In the genomic region with DNA sequence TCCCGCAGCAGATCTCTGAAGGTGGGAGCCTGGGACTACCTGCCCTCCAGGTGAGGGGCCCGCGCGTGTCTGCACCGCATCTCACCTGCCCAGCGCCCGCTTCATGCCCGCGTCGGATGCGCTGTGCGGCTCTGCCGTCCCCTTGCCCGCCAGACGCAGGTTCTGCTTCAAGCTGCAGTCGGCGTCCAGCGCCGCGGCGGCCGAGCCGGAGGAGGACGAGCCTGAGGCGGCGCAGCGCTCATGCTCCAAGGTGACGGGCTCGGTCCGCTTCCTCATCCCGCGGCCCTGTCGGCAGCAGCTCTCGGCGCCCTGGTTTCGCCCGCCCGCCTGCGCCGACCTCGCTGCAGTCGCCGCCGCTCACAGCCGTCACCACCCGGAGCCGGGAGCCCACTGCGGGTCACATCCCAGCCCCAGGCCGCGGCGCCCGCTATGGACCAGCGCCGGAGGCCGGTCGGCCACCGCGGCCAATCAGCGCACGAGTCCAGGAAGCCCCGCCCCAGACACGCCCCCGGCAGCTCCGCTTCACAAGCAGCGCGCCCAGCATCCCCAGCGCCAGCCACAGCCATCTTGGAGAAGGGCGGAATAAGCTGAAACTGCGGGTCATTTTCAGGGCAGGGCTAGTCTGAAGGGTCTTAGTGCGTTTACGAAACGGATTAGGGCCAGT, we compare ENCODE assay signal across 8 mouse cellular contexts. TPM values are rescaled to one million over a fixed set of nuclear protein-coding genes. Genes with fewer than 3 reads are reported as not detected.
A peak's percentile ranks its signal among the peaks of the same experiment; 100 is the strongest.
DNase-seq lines count a peak whose midpoint lies in the region; ATAC-seq and TF ChIP-seq lines count a peak whose summit lies in the region.

Abhd12 (minus strand) TSS at position 470 of the 664 bp plus-strand sequence.

- H3K27me3 ChIP-seq in E14TG2a.4 (ENCODE audit: insufficient read depth, low read length) = no peaks in the 10 kb centered on the region
- H3K27me3 ChIP-seq in forebrain, embryonic 13.5 days = no peaks in the 10 kb centered on the region
- no peaks in the 10 kb centered on the region for H3K27me3 ChIP-seq in liver, postnatal 0 days (ENCODE audit: insufficient read depth, low read length)
- H3K27me3 ChIP-seq in neural tube, embryonic 14.5 days (ENCODE audit: control insufficient read depth, insufficient read depth, low read length) = no peaks in the 10 kb centered on the region

- ATAC-seq in forebrain, embryonic 13.5 days = peak; percentile 98
- peak; percentile 95 for ATAC-seq in liver, postnatal 0 days
- peak; percentile 98 for ATAC-seq in neural tube, embryonic 14.5 days (ENCODE audit: low read depth)

- H3K4me3 ChIP-seq in E14TG2a.4 (replicated peaks; ENCODE audit: low read length) = peak within 1 kb of the TSS; percentile 96
- peak within 1 kb of the TSS; percentile 86 for H3K4me3 ChIP-seq in forebrain, embryonic 13.5 days
- H3K4me3 ChIP-seq in liver, postnatal 0 days (ENCODE audit: low read depth, low read length) = peak within 1 kb of the TSS; percentile 88
- H3K4me3 ChIP-seq in neural tube, embryonic 14.5 days (ENCODE audit: low read depth, low read length) = peak within 1 kb of the TSS; percentile 87

- H3K9ac ChIP-seq in forebrain, embryonic 13.5 days = peak within 1 kb of the TSS; percentile 86
- peak within 1 kb of the TSS; percentile 89 for H3K9ac ChIP-seq in liver, postnatal 0 days (replicated peaks)
- peak within 1 kb of the TSS; percentile 88 for H3K9ac ChIP-seq in neural tube, embryonic 14.5 days (replicated peaks; ENCODE audit: low read depth, low read length)

- TF ChIP-seq EP300 in liver, postnatal 0 days (IDR thresholded peaks at IDR 0.05; ENCODE audit: low read depth) = no peak

- under 1% methylated on average over 56 of the region's 72 CpGs for WGBS in forebrain, embryonic 13.5 days
- under 1% methylated on average over 72 of the region's 72 CpGs for WGBS in large intestine, adult 2 months
- WGBS in liver, postnatal 0 days (ENCODE audit: insufficient replicate concordance) = under 1% methylated on average over 60 of the region's 72 CpGs
- WGBS in neural tube, embryonic 14.5 days = under 1% methylated on average over 72 of the region's 72 CpGs

- intact Hi-C loops in heart, postnatal 10 days (cut with DNase I) = loop anchor here (10.0 kb wide), 1 partner anchor 770 kb away; the partner anchor contains the start of gene Zfp120

- H3K36me3 ChIP-seq in E14TG2a.4 (ENCODE audit: insufficient read depth, low read length) = peaks cover 13% of the 10 kb centered on the region
- H3K36me3 ChIP-seq in forebrain, embryonic 13.5 days (ENCODE audit: poor library complexity, severe bottlenecking) = no peaks in the 10 kb centered on the region; the same call in 1 of the 2 replicates
- 0 out of 2 replicates have a peak, but pooled peaks cover 3% of the 10 kb centered on the region for H3K36me3 ChIP-seq in liver, postnatal 0 days (replicated peaks; ENCODE audit: insufficient read depth, low read length)
- no peaks in the 10 kb centered on the region for H3K36me3 ChIP-seq in neural tube, embryonic 14.5 days (ENCODE audit: control insufficient read depth, insufficient read depth, low read length)

- H3K9me3 ChIP-seq in E14TG2a.4 (ENCODE audit: low read length) = no peaks in the 10 kb centered on the region
- no peaks in the 10 kb centered on the region for H3K9me3 ChIP-seq in forebrain, embryonic 13.5 days (replicated peaks)
- H3K9me3 ChIP-seq in liver, postnatal 0 days (ENCODE audit: low read length) = no peaks in the 10 kb centered on the region
- no peaks in the 10 kb centered on the region for H3K9me3 ChIP-seq in neural tube, embryonic 14.5 days (ENCODE audit: control insufficient read depth, low read length)

- peak within 1 kb of the TSS; percentile 76 for H3K4me2 ChIP-seq in forebrain, embryonic 13.5 days
- H3K4me2 ChIP-seq in liver, postnatal 0 days (ENCODE audit: low read depth, low read length) = peak within 1 kb of the TSS; percentile 100
- H3K4me2 ChIP-seq in neural tube, embryonic 14.5 days (ENCODE audit: low read depth, low read length) = peak within 1 kb of the TSS; percentile 90

- peak within 1 kb of the TSS; percentile 85 for H3K27ac ChIP-seq in forebrain, embryonic 13.5 days
- H3K27ac ChIP-seq in liver, postnatal 0 days (ENCODE audit: low read depth) = peak within 1 kb of the TSS; percentile 82
- H3K27ac ChIP-seq in neural tube, embryonic 14.5 days (ENCODE audit: low read depth, low read length) = peak within 1 kb of the TSS; percentile 88

- H3K4me1 ChIP-seq in E14TG2a.4 (replicated peaks; ENCODE audit: low read depth, low read length) = peaks cover 13% of the 10 kb centered on the region
- H3K4me1 ChIP-seq in forebrain, embryonic 13.5 days = peaks cover 21% of the 10 kb centered on the region
- peaks cover 15% of the 10 kb centered on the region for H3K4me1 ChIP-seq in liver, postnatal 0 days (ENCODE audit: insufficient read depth)
- peaks cover 13% of the 10 kb centered on the region for H3K4me1 ChIP-seq in neural tube, embryonic 14.5 days (ENCODE audit: control insufficient read depth, insufficient read depth, low read length)

- no peak for TF ChIP-seq CTCF in E14TG2a.4 (conservative IDR thresholded peaks at IDR 0.05; ENCODE audit: low read length)
- TF ChIP-seq CTCF in liver, postnatal 0 days (IDR thresholded peaks at IDR 0.05; ENCODE audit: low read depth) = no peak

- peak; percentile 95 for DNase-seq in c-Kit-positive CD71-positive TER-119-positive erythroid progenitor cells, embryonic 14.5 days (ENCODE audit: low spot score)
- DNase-seq in heart, postnatal 10 days = peak; percentile 99
- DNase-seq in large intestine, adult 2 months (ENCODE audit: low read depth, low spot score) = peak; percentile 75
- peak; percentile 99 for DNase-seq in liver, postnatal 0 days
- DNase-seq in testis, postnatal 10 days (ENCODE audit: low spot score) = peak; percentile 100

RNA-seq across cellular contexts. Expression of gene Abhd12, which starts in this region (rescaled TPM):
- 65.8 and 77.6 TPM in 2 replicates for polyA plus RNA-seq in forebrain, embryonic 13.5 days (2015; fragmentation: Nextera tagmentation; extraction: Ambion mirVana)
- 10 to 100 TPM; 30.8 to 34.5 TPM for total RNA-seq in heart, postnatal 10 days (2021)
- 83.1 and 106 TPM in 2 replicates for polyA plus RNA-seq in large intestine, adult 2 months (2012; rRNA removed)
- polyA plus RNA-seq in liver, postnatal 0 days (2015; fragmentation: Nextera tagmentation; extraction: Ambion mirVana) = 24.5 and 25.6 TPM in 2 replicates
- polyA plus RNA-seq in neural tube, embryonic 14.5 days (2014; fragmentation: Nextera tagmentation; extraction: Ambion mirVana) = 125 and 135 TPM in 2 replicates

Comparison
In these comparisons a context has a peak if more than half of its experiments do, and no peak if none do; other contexts are left out.
1. Peak in every context shown above with its lines: DNase-seq, ATAC-seq, H3K4me3 ChIP-seq and H3K27ac ChIP-seq.